Comparison of ENCODE assay signal across 8 mouse cellular contexts in the genomic region with DNA sequence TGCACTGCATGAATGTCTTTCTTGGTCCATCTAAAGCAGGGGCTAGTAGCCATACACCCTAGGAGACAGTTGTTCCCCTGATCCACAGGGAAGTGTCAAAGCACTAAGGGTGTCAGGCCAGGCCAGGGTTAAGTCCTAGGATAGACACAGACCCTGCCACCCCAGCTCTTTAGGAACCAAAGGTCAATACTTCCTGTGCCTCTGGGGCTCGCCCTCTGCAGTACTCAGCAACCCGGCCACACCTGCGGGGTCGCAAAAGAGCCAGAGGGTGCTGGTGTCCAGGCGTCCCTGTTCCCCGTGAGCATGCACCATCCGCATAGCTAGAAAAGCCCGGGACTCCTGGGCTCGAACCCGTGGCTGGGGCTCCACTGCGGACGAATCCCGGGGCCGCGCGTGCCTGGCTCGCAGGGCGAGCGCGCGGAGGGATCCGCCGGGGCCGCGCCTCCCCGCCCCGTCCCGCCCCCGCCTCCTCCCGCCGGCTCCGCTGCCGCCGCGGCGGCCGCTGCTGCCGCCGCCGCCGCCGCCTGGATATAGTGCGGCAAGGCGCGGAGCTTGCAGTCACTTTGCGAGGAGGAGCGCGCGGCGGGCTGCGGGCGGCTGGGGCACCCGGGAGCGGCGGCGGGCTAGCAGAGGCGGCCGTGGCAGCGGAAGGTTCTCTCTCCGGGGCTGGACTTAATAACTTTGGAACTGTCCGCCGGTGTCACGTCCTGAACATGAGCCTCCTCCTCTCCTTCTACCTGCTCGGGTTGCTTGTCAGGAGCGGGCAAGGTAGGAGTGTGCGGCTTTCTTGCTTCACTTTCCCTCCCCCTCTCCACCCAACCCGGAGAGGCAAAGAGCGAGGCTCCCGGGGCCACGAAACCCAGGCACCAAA. TPM values are rescaled to one million over a fixed set of nuclear protein-coding genes. Genes with fewer than 3 reads are reported as not detected.
DNase-seq lines count a peak whose midpoint lies in the region; ATAC-seq lines count a peak whose summit lies in the region.

Ncam2 (plus strand) TSS at position 497 of the 871 bp plus-strand sequence.

- peak; percentile 50 to 81 for DNase-seq in adrenal gland, adult (ENCODE audit: inconsistent age in 2 of 2, low spot score in 1 of 2)
- peak; percentile 86 to 87 for DNase-seq in cerebellum, postnatal 25 days
- peak; percentile 70 to 71 for DNase-seq in frontal cortex, postnatal 36 days (ENCODE audit: low spot score in 2 of 2)
- DNase-seq in left cerebral cortex, adult 11 months (ENCODE audit: low spot score), result peak; percentile 47
- DNase-seq in lung, postnatal 14 days, result peak; percentile 28
- peak; percentile 87 for DNase-seq in retina, postnatal 1 day
- DNase-seq in B cell, adult 2 months, result no peak

- ATAC-seq in hindbrain, embryonic 15.5 days (ENCODE audit: low FRiP score, low read depth), result peak; percentile 79

- peaks cover 15% of the 10 kb centered on the region for H3K4me1 ChIP-seq in hindbrain, embryonic 15.5 days (replicated peaks)

- H3K36me3 ChIP-seq in hindbrain, embryonic 15.5 days, result no peaks in the 10 kb centered on the region

- peak within 1 kb of the TSS; percentile 57 for H3K9ac ChIP-seq in hindbrain, embryonic 15.5 days

- no peaks in the 10 kb centered on the region for H3K27me3 ChIP-seq in hindbrain, embryonic 15.5 days

- peak within 1 kb of the TSS; percentile 86 for H3K27ac ChIP-seq in hindbrain, embryonic 15.5 days (replicated peaks)

- H3K4me2 ChIP-seq in hindbrain, embryonic 15.5 days, result peak within 1 kb of the TSS; percentile 67

- WGBS in hindbrain, embryonic 15.5 days, result 1% methylated on average over 46 of the region's 70 CpGs

- H3K4me3 ChIP-seq in hindbrain, embryonic 15.5 days, result peak within 1 kb of the TSS; percentile 57

- H3K9me3 ChIP-seq in hindbrain, embryonic 15.5 days, result no peaks in the 10 kb centered on the region

RNA-seq across cellular contexts. Expression of gene Ncam2, which starts in this region (rescaled TPM):
- 25.2 and 25.7 TPM in 2 replicates for polyA plus RNA-seq in hindbrain, embryonic 15.5 days (2015; fragmentation: Nextera tagmentation; extraction: Ambion mirVana)

Comparison
In these comparisons a context has a peak if more than half of its experiments do, and no peak if none do; other contexts are left out.
1. DNase-seq: peak in adrenal gland, adult (2 of 2), cerebellum, postnatal 25 days (2 of 2), frontal cortex, postnatal 36 days (2 of 2), left cerebral cortex, adult 11 months (single experiment), lung, postnatal 14 days (single experiment) and retina, postnatal 1 day (single experiment); none in B cell, adult 2 months (0 of 2).